Mouse (Mus musculus) heart, postnatal 4 days (tissue): Measurements from ENCODE around the gene Shisa5. TPM values are rescaled to one million over a fixed set of nuclear protein-coding genes. Genes with fewer than 3 reads are reported as not detected.

Experiments used
- DNase-seq: peaks from one replicate; pipeline ENCODE4 v3.0.0; 2021
- total RNA-seq, 2 experiments: library from RNA; stranded (reverse); gene quantifications; 2 replicates each; pipeline ENCODE4 v1.2.3; 2021

Shisa5 gene
- total RNA-seq, 2 experiments from 2014 or later = 48.2 to 50.4 TPM

- DNase-seq = peak; percentile 3
Measured at GRCm38 (mm10) chr9:109022866-109023685, 15.3 kb upstream of the Shisa5 start.

- DNase-seq = peak; percentile 51
Measured at GRCm38 (mm10) chr9:109027521-109027920, 10.8 kb upstream of the Shisa5 start.

GRCm38 (mm10) chr9:109028421-109028820 is 9.9 kb upstream of the Shisa5 start:
- no peak for DNase-seq

DNA sequence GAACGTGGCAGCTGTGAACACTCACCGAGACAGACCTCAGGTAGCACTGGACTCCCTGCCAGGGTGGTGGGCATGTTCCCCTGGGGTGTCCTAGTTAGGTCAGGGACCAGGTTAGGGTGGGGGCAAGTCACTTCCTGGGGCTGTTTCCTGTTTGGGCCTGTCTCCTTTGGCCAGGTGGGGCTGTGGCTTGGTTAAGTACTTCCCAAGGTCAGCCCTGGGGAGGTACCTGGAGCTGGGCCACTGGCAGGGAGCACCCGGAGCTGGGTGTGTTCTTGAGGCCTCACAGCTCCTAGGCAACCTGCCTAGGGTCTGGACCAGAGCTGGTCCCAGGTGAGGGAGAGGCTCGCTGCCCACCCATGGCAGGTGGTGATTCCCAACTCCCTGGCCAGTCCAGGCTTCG is 9.4 kb upstream of the Shisa5 start:
- peak; percentile 5 for DNase-seq

- DNase-seq = no peak
Measured at GRCm38 (mm10) chr9:109030312-109030711, 8.1 kb upstream of the Shisa5 start.

DNA sequence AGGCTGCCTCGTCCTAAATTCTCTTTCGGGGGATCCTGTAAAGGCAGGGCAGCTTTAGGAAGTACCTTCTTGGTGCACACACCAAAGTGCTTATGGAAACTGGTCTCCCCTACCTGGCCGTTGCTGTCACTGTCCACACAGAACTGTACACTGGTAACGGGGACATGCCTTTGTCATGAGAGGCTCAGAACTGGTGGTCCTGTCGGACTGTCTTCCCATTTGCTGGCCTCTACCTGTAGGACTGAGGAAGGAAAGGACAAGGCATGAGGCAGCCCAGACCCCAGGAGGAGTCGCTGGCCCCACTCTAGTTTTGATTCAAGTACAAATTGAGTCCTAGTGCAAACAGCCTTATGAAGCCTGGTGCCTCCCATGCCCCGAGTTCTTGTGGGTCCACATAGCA is 7.4 kb upstream of the Shisa5 start:
- no peak for DNase-seq

DNA sequence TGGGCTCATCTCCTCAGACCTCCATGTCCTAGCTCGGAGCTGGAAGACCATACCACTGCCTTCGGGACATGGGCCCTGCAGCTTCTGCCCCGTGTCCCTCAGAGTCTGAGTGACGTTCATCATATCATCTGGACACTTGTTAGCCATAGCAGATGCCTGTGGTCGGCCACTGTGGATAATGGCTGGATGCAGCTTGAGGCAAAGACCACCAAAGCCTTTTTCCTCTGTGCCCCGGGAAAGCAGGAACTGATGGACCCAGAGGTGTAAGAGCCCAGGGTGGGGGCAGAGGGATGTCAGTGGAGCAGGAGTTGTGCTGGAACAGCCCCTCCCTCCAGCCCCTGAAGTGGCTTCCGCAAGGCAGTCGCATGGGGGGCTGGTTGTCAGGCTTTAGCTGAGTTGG is 6.7 kb upstream of the Shisa5 start:
- DNase-seq = no peak

DNA sequence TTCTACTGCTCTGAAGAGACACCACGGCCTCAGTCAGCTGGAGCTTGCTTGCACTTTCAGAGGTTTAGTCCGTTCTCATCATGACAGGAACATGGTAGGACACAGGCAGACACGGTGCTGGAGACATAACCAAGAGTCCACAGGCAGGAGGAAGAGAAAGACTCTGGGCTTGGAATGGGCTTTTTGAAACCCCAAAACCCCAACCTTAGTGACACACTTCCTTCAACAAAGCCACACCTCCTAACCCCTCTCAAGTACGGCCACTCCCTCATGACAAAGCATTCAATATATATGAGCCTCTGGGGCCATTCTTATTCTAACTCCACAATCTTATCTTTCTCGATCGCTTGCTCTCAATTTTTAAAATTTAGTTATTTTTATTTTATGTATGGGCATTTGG is 5.9 kb upstream of the Shisa5 start:
- DNase-seq = no peak

DNA sequence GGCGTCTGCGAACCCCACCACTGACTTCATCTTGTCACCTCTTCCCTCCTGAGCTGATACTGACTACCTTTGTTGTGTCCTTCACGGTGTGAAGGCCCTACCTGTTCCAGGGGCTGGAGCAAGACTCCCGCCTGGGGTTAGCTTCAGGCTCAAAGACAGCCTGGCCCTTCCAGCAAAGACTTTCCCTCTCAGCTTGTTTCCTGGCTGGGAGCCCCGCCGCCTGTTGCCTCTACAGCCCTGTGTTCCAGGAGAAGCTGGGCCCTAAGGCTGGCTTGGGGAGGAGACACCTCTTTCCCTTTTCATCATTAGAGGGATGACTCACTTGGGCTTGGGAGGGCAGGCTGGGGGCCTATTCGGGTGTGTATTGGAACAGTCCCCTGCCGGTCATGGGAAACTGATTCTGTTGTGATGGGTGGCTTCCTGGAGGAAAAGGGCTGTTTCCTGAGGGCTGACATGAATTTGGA is 568 bp downstream of the Shisa5 start:
- peak; percentile 69 for DNase-seq

- DNase-seq = no peak
Measured at GRCm38 (mm10) chr9:109039681-109040080, 1.3 kb downstream of the Shisa5 start.

- no peak for DNase-seq
Measured at GRCm38 (mm10) chr9:109040216-109040615, 1.9 kb downstream of the Shisa5 start.

- DNase-seq = no peak
Measured at GRCm38 (mm10) chr9:109040906-109041305, 2.5 kb downstream of the Shisa5 start.

- no peak for DNase-seq
Measured at GRCm38 (mm10) chr9:109041351-109041750, 3.0 kb downstream of the Shisa5 start.

DNA sequence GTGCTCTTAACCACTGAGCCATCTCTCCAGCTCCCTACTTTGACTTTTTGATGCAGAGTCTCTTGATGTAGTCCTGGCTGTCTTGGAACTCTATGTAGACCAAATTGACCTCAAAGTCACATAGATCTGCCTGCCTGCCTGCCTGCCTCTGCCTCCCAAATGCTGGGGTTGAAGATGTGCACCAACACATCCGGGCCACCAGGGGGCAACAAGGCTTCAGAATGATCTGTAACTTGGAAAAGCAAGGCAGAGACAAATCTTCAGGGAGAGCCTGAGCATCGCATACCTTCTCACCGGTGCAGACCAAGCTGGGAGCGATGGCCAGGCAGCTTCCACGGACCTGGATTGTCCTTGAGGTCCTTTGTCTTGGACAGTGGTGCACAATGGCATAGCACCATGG is 7.9 kb downstream of the Shisa5 start:
- DNase-seq = peak; percentile 65

- no peak for DNase-seq
Measured at GRCm38 (mm10) chr9:109049316-109049715, 11.0 kb downstream of the Shisa5 start.

- DNase-seq = no peak
Measured at GRCm38 (mm10) chr9:109049996-109050673, 11.8 kb downstream of the Shisa5 start.

DNA sequence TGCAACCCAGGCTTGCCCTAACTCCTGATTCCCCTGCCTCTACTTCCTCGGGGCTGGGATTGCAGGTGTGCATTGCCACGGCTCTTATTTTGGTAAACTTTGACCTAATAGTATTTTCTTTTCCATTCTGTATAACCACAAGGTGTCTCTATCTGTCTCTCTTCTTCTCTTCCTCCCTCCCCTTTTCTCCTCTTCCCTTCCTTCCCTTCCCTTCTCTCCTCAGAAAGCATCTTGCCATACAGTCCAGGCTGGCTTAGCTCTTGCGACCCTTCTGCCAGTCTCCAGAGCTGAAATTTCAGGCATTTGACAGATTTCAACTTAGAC is 12.3 kb downstream of the Shisa5 start:
- no peak for DNase-seq

DNA sequence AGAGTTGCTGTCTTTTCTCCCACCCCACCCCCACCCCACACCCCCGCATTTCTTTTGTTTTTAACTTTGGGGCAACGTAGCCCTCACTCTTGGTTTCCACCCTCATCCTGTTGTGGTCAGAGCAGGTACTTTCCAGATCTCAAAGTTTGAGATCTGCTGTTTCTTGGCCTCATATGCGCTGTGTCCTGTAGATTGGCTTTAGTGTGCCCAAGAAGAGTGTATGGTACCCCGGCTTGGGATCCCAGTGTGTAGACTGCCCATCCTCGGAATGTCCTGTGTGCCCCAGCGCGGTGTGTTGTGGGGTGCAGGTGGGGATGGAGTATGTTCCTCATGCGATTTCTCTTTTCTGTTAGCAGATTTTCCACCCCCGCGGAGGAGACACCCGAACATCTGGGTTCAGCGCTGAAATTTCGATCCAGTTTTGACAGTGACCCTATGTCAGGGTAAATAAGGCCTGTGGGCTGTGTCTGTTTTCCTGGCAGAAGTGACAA is 12.7 kb downstream of the Shisa5 start:
- no peak for DNase-seq

GRCm38 (mm10) chr9:109051651-109052489 is 13.5 kb downstream of the Shisa5 start:
- no peak for DNase-seq

DNA sequence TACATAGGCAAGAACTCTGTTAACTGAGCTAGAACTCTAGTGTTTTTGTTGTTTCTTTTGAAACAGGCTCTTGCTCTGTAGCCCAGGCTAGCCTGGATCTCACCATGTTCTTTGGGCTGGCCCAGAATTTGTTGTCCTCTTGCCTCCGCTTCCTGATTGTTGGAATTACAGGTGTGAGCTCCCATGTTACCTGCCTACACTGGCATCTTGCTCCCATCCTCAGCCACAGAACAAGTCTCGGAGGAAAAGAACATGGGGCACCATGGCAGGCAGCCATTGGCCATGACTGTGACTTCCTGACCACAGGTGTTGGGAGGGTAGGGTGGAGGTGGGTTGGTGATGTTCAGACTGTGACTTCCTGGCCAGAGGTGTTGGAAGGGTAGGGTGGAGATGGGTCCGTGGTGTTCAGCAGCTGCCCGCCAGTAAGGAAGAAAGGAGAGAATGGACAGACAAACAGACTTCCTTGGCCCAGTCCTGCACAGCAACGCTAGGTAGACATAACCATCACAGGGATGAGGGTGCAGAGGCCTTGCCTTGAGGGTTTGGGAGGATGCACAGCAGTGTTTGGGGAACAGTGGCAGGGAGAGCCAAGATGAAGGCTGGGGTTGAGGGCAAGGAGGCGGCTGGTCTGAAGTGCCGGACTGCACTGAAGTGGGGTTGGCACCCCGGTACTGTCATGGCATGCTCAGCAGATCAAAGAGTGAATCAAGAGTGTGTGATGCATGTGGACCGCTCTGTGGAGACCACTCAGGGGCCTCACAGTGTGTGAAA is 14.3 kb downstream of the Shisa5 start:
- DNase-seq = no peak

- DNase-seq = no peak
Measured at GRCm38 (mm10) chr9:109053366-109053765, 15.0 kb downstream of the Shisa5 start.

DNA sequence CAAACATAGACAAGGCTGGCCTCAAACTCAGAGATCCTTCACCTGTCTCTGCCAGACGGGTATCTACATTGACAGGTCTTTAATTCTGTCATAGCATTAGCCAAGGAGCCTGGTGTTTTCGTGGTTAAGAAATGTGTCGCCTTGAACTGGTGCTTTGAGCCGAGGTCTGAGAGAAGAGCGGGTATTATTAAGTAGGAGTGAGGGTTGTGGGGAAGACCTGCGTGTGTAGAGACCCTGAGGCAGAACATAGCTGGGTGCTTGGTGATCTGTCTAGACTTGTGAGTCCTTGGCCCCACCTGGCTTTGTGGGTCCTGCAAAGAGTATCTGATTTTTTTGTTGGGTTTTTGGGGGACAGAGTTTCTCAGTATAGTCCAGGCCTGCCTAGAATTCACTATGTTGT is 15.5 kb downstream of the Shisa5 start:
- DNase-seq = no peak
